Mouse (Mus musculus) stomach, postnatal 0 days (tissue): ENCODE measurements around the gene Armc2. TPM values are rescaled to one million over a fixed set of nuclear protein-coding genes. Genes with fewer than 3 reads are reported as not detected.

Experiments
- ATAC-seq: fragments of 200-750 bp; cut with Nextera tagmentation; 2 replicates; pipeline ENCODE4 v1.8.0; 2017; ENCODE audit not compliant: low FRiP score, low TSS enrichment
- DNase-seq: peaks from one replicate; pipeline ENCODE4 v3.0.0-alpha.2; 2016; ENCODE audit warnings: low spot score
- H3K27ac ChIP-seq: fragments of 300-500 bp; sonication (generic); replicated peaks from 2 replicates; pipeline ENCODE4 v1.5.1; 2014; ENCODE audit warnings: mild to moderate bottlenecking, control low read depth
- H3K27me3 ChIP-seq: fragments of 300-500 bp; sonication (generic); 2 replicates; pipeline ENCODE4 v1.6.1; 2014; ENCODE audit warnings: low read length; ENCODE audit not compliant: control insufficient read depth, insufficient read depth
- H3K36me3 ChIP-seq: fragments of 300-500 bp; sonication (generic); 2 replicates; pipeline ENCODE4 v1.6.1; 2014; ENCODE audit warnings: low read length, mixed read lengths; ENCODE audit not compliant: control insufficient read depth, insufficient read depth
- H3K4me1 ChIP-seq: fragments of 300-500 bp; sonication (generic); replicated peaks from 2 replicates; pipeline ENCODE4 v1.6.1; 2014; ENCODE audit warnings: antibody characterized with exemption; ENCODE audit not compliant: control insufficient read depth, insufficient read depth
- H3K4me2 ChIP-seq: fragments of 300-500 bp; sonication (generic); replicated peaks from 2 replicates; pipeline ENCODE4 v1.6.1; 2014; ENCODE audit warnings: low read depth, mild to moderate bottlenecking, control low read depth, moderate library complexity
- H3K4me3 ChIP-seq: fragments of 300-500 bp; sonication (generic); 2 replicates; pipeline ENCODE4 v1.5.1; 2014; ENCODE audit warnings: low read depth, low read length, control low read depth
- H3K9ac ChIP-seq: fragments of 300-500 bp; sonication (generic); 2 replicates; pipeline ENCODE4 v1.6.1; 2014; ENCODE audit warnings: mild to moderate bottlenecking, low read length, control low read depth, mixed read lengths
- H3K9me3 ChIP-seq: fragments of 300-500 bp; sonication (generic); 2 replicates; pipeline ENCODE4 v1.6.1; 2016; ENCODE audit warnings: low read length; ENCODE audit not compliant: control insufficient read depth
- CTCF ChIP-seq: IDR thresholded peaks from 2 replicates; pipeline ENCODE4 v1.5.1; 2016; ENCODE audit warnings: antibody characterized with exemption, low read depth, mild to moderate bottlenecking, moderate library complexity
- EP300 ChIP-seq: optimal IDR thresholded peaks from 2 replicates; pipeline ENCODE3; 2016; ENCODE audit warnings: antibody characterized with exemption
- WGBS: fragments of 180-500 bp; shearing (Covaris S2); extraction: QIAGEN DNeasy Blood & Tissue Kit; methylation state at CpG from one replicate; pipeline ENCODE4 v1.1.7; 2014; 5-methylcytosine and 5-hydroxymethylcytosine counted together
- polyA plus RNA-seq: library from polyadenylated mRNA; unstranded; fragments of >200 nt; fragmentation: Nextera tagmentation; extraction: Ambion mirVana; gene quantifications from 2 replicates; pipeline ENCODE4 v1.2.1, GENCODE M21; 2015

The Armc2 gene
- polyA plus RNA-seq, 1 experiment from 2014 or later: 1.8 TPM

DNA sequence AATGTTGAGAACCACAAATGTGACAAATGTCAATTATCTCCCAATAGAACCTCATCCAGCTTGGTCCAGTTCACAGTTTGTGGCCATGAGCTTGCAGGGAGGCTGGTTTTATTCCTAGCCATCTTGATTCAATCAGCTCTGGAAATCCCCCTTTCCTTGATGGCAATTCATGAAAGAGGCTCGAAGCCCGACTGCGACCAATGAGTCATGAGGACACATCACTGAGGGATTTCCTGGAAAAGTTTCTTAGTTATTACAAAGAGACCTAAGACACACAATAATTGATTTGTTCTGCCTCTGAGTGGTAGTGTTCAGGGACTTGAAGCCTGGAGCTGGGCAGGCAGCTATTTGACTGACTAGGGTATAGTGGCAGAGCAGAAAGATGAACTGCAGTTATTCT is 15.3 kb upstream of the Armc2 start:
- H3K36me3 ChIP-seq: no peaks in the 10 kb centered on the region
- no peaks in the 10 kb centered on the region for H3K4me1 ChIP-seq
- no peak overlapping the region for H3K4me2 ChIP-seq
- DNase-seq (no peak), ATAC-seq (no peak)
- no peaks in the 10 kb centered on the region for H3K27me3 ChIP-seq
- H3K9ac ChIP-seq: no peak overlapping the region
- no peak overlapping the region for H3K27ac ChIP-seq
- 67% methylated on average over 3 of the region's 3 CpGs for WGBS
- H3K9me3 ChIP-seq: no peaks in the 10 kb centered on the region
- no peak overlapping the region for H3K4me3 ChIP-seq
- TF ChIP-seq EP300 (no peak), CTCF (no peak)

DNA sequence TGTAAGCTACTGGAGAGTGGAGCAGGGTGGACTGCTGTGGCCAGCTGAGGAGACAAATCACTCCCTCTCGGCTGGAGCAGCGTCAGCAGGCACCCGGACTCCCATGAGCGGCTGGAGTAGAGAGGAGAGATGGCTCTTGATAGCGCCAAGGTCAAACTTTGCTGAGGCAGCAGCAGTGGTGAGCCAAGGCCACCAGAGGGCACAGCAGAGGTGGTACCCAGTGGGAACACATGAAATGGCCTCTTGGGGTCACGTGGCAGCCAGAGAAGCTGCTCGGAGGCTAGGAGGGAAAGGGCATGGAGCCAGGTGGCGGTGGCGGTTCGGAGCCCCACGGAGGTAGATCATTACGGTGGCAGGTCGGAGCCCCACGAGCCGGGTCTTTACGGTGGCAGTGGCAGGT is 12.8 kb upstream of the Armc2 start:
- DNase-seq: peak; percentile 80
- TF ChIP-seq EP300 (no peak), CTCF (peak; percentile 87)

DNA sequence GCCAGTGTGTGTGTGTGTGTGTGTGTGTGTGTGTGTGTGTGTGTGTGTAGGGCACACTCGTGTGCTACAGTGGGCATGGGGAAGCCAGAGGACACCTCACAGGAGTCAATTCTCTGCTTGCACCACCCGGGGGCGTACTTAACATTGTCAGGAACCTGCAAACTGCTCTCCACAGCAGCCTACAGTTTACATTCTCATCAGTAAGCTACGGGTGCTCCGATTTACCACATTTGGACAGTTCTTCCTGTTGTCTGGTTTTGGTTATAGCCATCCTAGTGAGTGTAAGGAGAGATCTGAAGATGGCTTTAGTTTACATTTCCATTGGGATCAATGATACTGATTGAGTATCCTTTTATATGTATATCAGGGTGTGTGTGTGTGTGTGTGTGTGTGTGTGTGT is 11.3 kb upstream of the Armc2 start:
- DNase-seq: no peak
- TF ChIP-seq EP300: no peak
- TF ChIP-seq CTCF: peak; percentile 33; the same call in 1 of the 2 replicates
- no peak overlapping the region for H3K27ac ChIP-seq
- H3K27me3 ChIP-seq: no peaks in the 10 kb centered on the region
- WGBS: 73% methylated on average over 5 of the region's 5 CpGs
- H3K4me3 ChIP-seq: no peak overlapping the region
- no peaks in the 10 kb centered on the region for H3K36me3 ChIP-seq
- no peak overlapping the region for H3K9ac ChIP-seq
- ATAC-seq: no peak
- H3K4me1 ChIP-seq: no peaks in the 10 kb centered on the region
- H3K9me3 ChIP-seq: no peaks in the 10 kb centered on the region
- H3K4me2 ChIP-seq: no peak overlapping the region

More for the DNA sequence above, 12.8 kb upstream of the Armc2 start:
- WGBS: 26% methylated on average over 16 of the region's 16 CpGs
- ATAC-seq: peak; percentile 72
- Histone ChIP-seq H3K4me1 (no peaks in the 10 kb centered on the region), H3K9me3 (no peaks in the 10 kb centered on the region), H3K36me3 (no peaks in the 10 kb centered on the region), H3K4me2 (peak overlapping the region; percentile 32), H3K4me3 (peak overlapping the region; percentile 2; the same call in 1 of the 2 replicates), H3K27ac (no peak overlapping the region), H3K9ac (no peak overlapping the region), H3K27me3 (no peaks in the 10 kb centered on the region)

DNA sequence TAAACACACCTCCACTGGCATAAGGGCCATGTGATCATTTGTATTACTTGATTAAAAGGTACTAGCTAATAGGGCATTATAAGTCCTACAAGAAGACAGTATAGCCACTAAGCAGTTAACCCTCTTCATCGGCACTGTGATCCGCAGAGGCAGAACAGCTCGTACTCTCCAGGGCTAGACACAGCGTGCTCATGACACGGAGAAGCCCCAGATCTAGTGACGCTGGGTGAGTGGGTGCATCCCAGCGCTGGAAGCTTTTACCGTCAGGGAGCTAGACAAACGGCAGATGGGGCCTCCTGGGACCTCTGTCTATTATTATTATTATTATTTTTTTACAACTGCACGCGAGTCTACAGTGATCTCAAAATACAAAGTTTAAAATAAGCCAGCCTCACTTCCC is 9.1 kb upstream of the Armc2 start:
- DNase-seq: no peak
- peak; percentile 28; the same call in 1 of the 2 replicates for ATAC-seq
- no peak overlapping the region for H3K4me3 ChIP-seq
- TF ChIP-seq EP300 (no peak), CTCF (no peak)
- H3K9ac ChIP-seq: no peak overlapping the region
- 42% methylated on average over 11 of the region's 11 CpGs for WGBS
- H3K4me1 ChIP-seq: no peaks in the 10 kb centered on the region
- no peak overlapping the region for H3K27ac ChIP-seq
- no peaks in the 10 kb centered on the region for H3K27me3 ChIP-seq
- H3K36me3 ChIP-seq: no peaks in the 10 kb centered on the region
- peak overlapping the region; percentile 21 for H3K4me2 ChIP-seq
- H3K9me3 ChIP-seq: no peaks in the 10 kb centered on the region

DNA sequence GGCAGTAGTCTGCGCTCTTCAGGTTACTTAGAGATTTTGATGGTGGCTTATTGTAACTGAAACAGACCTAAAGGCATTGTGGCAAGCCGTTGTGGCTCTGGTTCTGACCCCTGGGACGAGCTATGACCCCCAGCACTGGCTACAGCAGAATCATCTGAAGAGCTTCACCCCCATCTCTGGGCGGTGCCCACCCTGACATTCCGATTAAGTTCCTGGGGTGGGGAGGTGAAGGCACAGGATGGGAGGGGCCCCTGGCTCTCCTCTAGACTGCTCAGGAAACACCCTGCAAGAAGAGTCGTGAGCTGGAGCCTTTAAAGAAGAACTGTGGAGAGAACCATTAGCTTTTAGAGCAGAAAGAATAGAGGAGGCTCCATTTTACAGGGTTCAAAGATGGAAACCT is 6.2 kb upstream of the Armc2 start:
- no peak for ATAC-seq
- Histone ChIP-seq H3K9ac (no peak overlapping the region), H3K9me3 (no peaks in the 10 kb centered on the region), H3K27me3 (no peaks in the 10 kb centered on the region), H3K27ac (no peak overlapping the region), H3K4me1 (no peaks in the 10 kb centered on the region), H3K36me3 (no peaks in the 10 kb centered on the region), H3K4me2 (no peak overlapping the region), H3K4me3 (no peak overlapping the region)
- TF ChIP-seq CTCF (no peak), EP300 (no peak)
- WGBS: 61% methylated on average over 6 of the region's 6 CpGs
- DNase-seq: no peak

DNA sequence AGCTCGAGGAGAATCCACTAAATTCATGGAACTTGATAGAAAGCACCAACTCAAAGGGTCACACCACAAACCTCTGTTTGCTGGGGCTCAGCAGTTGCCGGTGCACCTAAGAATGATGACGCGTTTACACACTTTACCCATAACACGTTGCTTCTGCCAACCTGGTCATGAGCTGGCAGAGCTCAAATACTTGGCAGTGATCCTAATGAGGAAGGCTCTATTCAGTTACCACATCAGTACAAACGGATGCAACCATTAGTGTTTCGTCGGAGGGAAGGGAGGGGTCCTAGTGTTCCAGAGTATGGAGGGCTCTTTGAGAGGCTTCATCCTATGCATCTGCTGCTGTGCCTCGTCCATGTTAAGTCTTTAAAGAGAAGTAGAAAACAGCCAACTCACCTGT is 3.3 kb upstream of the Armc2 start:
- WGBS: 66% methylated on average over 9 of the region's 9 CpGs
- no peaks in the 10 kb centered on the region for H3K36me3 ChIP-seq
- ATAC-seq: no peak
- H3K4me3 ChIP-seq: no peak overlapping the region
- TF ChIP-seq EP300 (no peak), CTCF (no peak)
- H3K27ac ChIP-seq: no peak overlapping the region
- no peaks in the 10 kb centered on the region for H3K27me3 ChIP-seq
- no peaks in the 10 kb centered on the region for H3K4me1 ChIP-seq
- no peak overlapping the region for H3K4me2 ChIP-seq
- no peak for DNase-seq
- H3K9me3 ChIP-seq: no peaks in the 10 kb centered on the region
- no peak overlapping the region for H3K9ac ChIP-seq
